Mouse (Mus musculus): ENCODE data around the gene Vwa8. TPM values are rescaled to one million over a fixed set of nuclear protein-coding genes. Genes with fewer than 3 reads are reported as not detected.
A peak's percentile ranks its signal among the peaks of the same experiment; 100 is the strongest.

Vwa8 gene
- total RNA-seq, 1 experiment: 9.8 TPM

DNA sequence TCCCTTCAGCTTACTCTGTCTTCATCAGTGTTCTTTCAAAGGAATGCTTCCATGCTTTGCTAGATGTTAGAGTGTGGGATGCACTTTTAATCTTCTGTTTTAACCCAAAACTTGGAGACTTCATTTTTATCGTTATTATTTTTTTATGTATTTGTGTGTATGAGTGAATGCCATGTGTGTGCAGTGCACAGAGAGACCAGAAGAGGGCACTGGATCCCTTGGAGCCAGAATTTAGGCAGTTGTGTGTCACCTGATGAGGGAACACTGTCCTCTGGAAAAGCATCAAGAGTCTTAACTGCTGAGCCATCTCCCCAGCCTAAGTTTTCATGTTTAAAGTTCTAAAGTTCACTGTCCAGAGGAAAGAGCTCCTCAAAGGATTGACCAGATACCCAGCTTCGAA, 316.1 kb downstream of the Vwa8 start:
- TF ChIP-seq ZNF384 (IDR thresholded peaks at IDR 0.05; ENCODE audit: low read depth, low read length) (no peak), CHD2 (IDR thresholded peaks at IDR 0.05; ENCODE audit: low read depth, low read length) (no peak), ZC3H11A (IDR thresholded peaks at IDR 0.05; ENCODE audit: borderline replicate concordance, low read depth, low read length) (peak; percentile 80; the same call in 1 of the 2 replicates), MAFK (IDR thresholded peaks at IDR 0.05; ENCODE audit: insufficient read depth, low read depth, low read length) (no peak), HCFC1 (IDR thresholded peaks at IDR 0.05; ENCODE audit: borderline replicate concordance, insufficient read depth, low read length) (no peak)
- in situ Hi-C loops (cut with MboI; ENCODE audit: low sequenced_read_pairs in 2 of 2, unreplicated experiment in 2 of 2): no loop called here
- DNase-seq (ENCODE audit: low read depth, low spot score): peak; percentile 25

DNA sequence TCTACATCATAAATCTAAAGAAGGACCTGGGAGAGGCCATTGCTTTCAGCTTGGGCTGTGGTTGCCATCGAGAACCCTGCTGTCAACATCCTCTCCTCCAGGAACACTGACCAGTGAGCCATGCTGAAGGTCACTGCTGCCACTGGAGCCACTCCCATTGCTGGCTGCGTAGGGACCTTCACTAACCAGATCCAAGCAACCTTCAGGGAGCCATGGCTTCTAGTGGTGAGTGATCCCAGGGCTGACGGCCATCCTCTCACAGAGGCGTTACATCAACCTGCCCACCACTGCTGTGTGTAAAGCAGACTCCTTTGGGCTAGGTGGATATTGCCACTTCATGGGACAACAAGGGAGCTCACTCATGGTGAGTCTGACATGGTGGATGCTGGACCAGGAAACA, 325.7 kb downstream of the Vwa8 start:
- no peak overlapping the region for H3K4me3 ChIP-seq (ENCODE audit: insufficient read depth in 1 of 2, low read depth in 1 of 2, low read length in 2 of 2, poor library complexity in 1 of 2, severe bottlenecking in 1 of 2)
- H3K27ac ChIP-seq (ENCODE audit: insufficient read depth, low read depth, low read length, poor library complexity, severe bottlenecking): no peak overlapping the region
- no peak for DNase-seq (ENCODE audit: low read depth, low spot score)
- no peaks in the 10 kb centered on the region for H3K4me1 ChIP-seq (ENCODE audit: control insufficient read depth in 2 of 2, insufficient read depth in 2 of 2, low read length in 2 of 2, poor library complexity in 1 of 2)
- H3K36me3 ChIP-seq (ENCODE audit: control insufficient read depth, insufficient read depth, low read length, poor library complexity, severe bottlenecking): peaks cover 7% of the 10 kb centered on the region; the same call in 1 of the 2 replicates
- H3K9ac ChIP-seq (ENCODE audit: insufficient read depth, low read depth, low read length, poor library complexity, severe bottlenecking): no peak overlapping the region
- in situ Hi-C loops (cut with MboI; ENCODE audit: low sequenced_read_pairs in 2 of 2, unreplicated experiment in 2 of 2): no loop called here
- no peaks in the 10 kb centered on the region for H3K9me3 ChIP-seq (ENCODE audit: control insufficient read depth, insufficient read depth, low read depth, low read length)
- no peak for TF ChIP-seq ZNF384 (IDR thresholded peaks at IDR 0.05; ENCODE audit: low read depth, low read length)
- TF ChIP-seq ZC3H11A (IDR thresholded peaks at IDR 0.05; ENCODE audit: borderline replicate concordance, low read depth, low read length): no peak
- no peak for TF ChIP-seq HCFC1 (IDR thresholded peaks at IDR 0.05; ENCODE audit: borderline replicate concordance, insufficient read depth, low read length)
- no peak for TF ChIP-seq MAFK (IDR thresholded peaks at IDR 0.05; ENCODE audit: insufficient read depth, low read depth, low read length)
- TF ChIP-seq CHD2 (IDR thresholded peaks at IDR 0.05; ENCODE audit: low read depth, low read length): no peak

More for the DNA sequence above, 316.1 kb downstream of the Vwa8 start:
- no peak overlapping the region for H3K9ac ChIP-seq (ENCODE audit: insufficient read depth, low read depth, low read length, poor library complexity, severe bottlenecking)
- H3K4me1 ChIP-seq (ENCODE audit: control insufficient read depth in 2 of 2, insufficient read depth in 2 of 2, low read length in 2 of 2, poor library complexity in 1 of 2): no peaks in the 10 kb centered on the region
- no peaks in the 10 kb centered on the region for H3K9me3 ChIP-seq (ENCODE audit: control insufficient read depth, insufficient read depth, low read depth, low read length)
- H3K36me3 ChIP-seq (ENCODE audit: control insufficient read depth, insufficient read depth, low read length, poor library complexity, severe bottlenecking): no peaks in the 10 kb centered on the region; the same call in 1 of the 2 replicates
- no peak overlapping the region for H3K27ac ChIP-seq (ENCODE audit: insufficient read depth, low read depth, low read length, poor library complexity, severe bottlenecking)
- H3K4me3 ChIP-seq (ENCODE audit: insufficient read depth in 1 of 2, low read depth in 1 of 2, low read length in 2 of 2, poor library complexity in 1 of 2, severe bottlenecking in 1 of 2): no peak overlapping the region

DNA sequence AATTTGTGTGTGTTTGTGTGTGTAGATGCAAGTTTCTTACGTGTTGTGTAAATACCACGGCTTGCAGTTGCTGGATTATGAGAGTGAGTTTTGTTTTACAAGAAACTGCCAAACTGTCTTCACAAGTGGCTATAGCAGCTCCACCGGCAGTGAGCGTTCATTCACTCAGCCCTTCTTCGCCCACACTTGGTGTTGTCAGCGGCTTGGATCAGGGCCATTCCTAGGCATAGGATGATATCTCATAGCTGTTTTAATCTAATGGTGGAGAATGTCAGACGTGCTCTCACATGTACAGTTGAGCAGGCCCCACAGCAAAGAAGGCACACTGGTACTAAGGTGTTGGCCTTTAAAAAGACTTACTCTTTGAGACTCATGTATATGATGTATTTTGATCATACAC, 328.9 kb downstream of the Vwa8 start:
- no peaks in the 10 kb centered on the region for H3K4me1 ChIP-seq (ENCODE audit: control insufficient read depth in 2 of 2, insufficient read depth in 2 of 2, low read length in 2 of 2, poor library complexity in 1 of 2)
- in situ Hi-C loops (cut with MboI; ENCODE audit: low sequenced_read_pairs in 2 of 2, unreplicated experiment in 2 of 2): no loop called here
- H3K36me3 ChIP-seq (ENCODE audit: control insufficient read depth, insufficient read depth, low read length, poor library complexity, severe bottlenecking): peaks cover 7% of the 10 kb centered on the region; the same call in 1 of the 2 replicates
- no peak for DNase-seq (ENCODE audit: low read depth, low spot score)
- H3K9me3 ChIP-seq (ENCODE audit: control insufficient read depth, insufficient read depth, low read depth, low read length): no peaks in the 10 kb centered on the region
- no peak overlapping the region for H3K9ac ChIP-seq (ENCODE audit: insufficient read depth, low read depth, low read length, poor library complexity, severe bottlenecking)
- no peak for TF ChIP-seq CHD2 (IDR thresholded peaks at IDR 0.05; ENCODE audit: low read depth, low read length)
- TF ChIP-seq ZNF384 (IDR thresholded peaks at IDR 0.05; ENCODE audit: low read depth, low read length): no peak
- TF ChIP-seq ZC3H11A (IDR thresholded peaks at IDR 0.05; ENCODE audit: borderline replicate concordance, low read depth, low read length): no peak
- TF ChIP-seq MAFK (IDR thresholded peaks at IDR 0.05; ENCODE audit: insufficient read depth, low read depth, low read length): no peak
- no peak overlapping the region for H3K4me3 ChIP-seq (ENCODE audit: insufficient read depth in 1 of 2, low read depth in 1 of 2, low read length in 2 of 2, poor library complexity in 1 of 2, severe bottlenecking in 1 of 2)
- H3K27ac ChIP-seq (ENCODE audit: insufficient read depth, low read depth, low read length, poor library complexity, severe bottlenecking): no peak overlapping the region

DNA sequence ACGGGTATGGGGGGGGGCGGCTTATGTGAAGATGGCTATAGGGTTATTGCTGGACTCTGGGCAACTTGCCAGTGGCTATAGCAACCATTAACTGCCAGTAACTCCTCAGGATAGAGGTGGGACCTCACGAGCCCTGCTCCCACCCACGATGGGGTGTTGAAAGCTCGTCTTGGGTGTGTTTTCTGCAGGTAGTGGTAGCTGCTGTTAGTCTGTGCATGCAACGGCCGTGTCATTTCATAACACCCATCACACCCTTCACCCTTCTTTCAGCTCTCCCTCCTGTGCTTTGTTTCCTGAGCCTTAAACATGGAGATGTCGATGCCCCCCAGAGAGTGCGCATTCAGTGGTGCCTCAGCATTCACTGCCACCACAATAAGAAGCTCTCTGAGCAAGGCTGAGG, 329.4 kb downstream of the Vwa8 start:
- TF ChIP-seq MAFK (IDR thresholded peaks at IDR 0.05; ENCODE audit: insufficient read depth, low read depth, low read length): no peak
- in situ Hi-C loops (cut with MboI; ENCODE audit: low sequenced_read_pairs in 2 of 2, unreplicated experiment in 2 of 2): no loop called here
- H3K9me3 ChIP-seq (ENCODE audit: control insufficient read depth, insufficient read depth, low read depth, low read length): no peaks in the 10 kb centered on the region

DNA sequence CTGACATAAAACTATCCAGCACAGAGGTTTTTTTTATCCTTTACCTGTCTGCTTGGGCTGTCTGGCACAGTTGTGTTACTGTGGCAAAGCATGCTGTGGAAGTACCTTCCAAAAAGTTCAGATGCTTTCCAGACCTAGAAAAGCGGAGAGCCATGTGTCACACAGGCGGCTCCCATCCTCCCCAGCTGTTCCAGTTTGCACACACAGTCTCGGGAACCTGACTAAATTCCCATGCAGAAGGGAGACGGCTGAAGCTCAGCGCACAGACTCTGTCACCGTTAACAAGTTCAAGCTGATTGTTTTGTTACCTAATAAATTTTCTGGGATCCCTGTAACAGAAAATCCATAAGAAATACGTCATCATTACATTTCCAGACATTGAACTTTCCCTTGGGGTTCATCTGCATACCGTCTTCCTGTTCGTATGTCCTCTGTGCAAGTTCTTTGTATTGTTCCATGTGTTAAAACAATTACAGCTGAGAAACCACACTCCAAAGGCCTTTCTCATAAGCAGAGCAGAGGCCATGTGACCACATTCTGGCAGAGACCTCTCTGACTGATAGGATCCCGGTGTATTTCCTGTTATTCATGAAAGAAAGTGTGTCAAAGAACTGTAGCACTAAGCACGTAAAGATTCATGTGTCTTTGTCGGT, 331.4 kb downstream of the Vwa8 start:
- H3K4me3 ChIP-seq (ENCODE audit: insufficient read depth in 1 of 2, low read depth in 1 of 2, low read length in 2 of 2, poor library complexity in 1 of 2, severe bottlenecking in 1 of 2): no peak overlapping the region
- no peaks in the 10 kb centered on the region for H3K4me1 ChIP-seq (ENCODE audit: control insufficient read depth in 2 of 2, insufficient read depth in 2 of 2, low read length in 2 of 2, poor library complexity in 1 of 2)
- TF ChIP-seq CHD2 (IDR thresholded peaks at IDR 0.05; ENCODE audit: low read depth, low read length) (no peak), HCFC1 (IDR thresholded peaks at IDR 0.05; ENCODE audit: borderline replicate concordance, insufficient read depth, low read length) (no peak), ZNF384 (IDR thresholded peaks at IDR 0.05; ENCODE audit: low read depth, low read length) (no peak), MAFK (IDR thresholded peaks at IDR 0.05; ENCODE audit: insufficient read depth, low read depth, low read length) (no peak), ZC3H11A (IDR thresholded peaks at IDR 0.05; ENCODE audit: borderline replicate concordance, low read depth, low read length) (no peak)
- in situ Hi-C loops (cut with MboI; ENCODE audit: low sequenced_read_pairs in 2 of 2, unreplicated experiment in 2 of 2): no loop called here
- no peak overlapping the region for H3K27ac ChIP-seq (ENCODE audit: insufficient read depth, low read depth, low read length, poor library complexity, severe bottlenecking)
- no peak for DNase-seq (ENCODE audit: low read depth, low spot score)
- no peak overlapping the region for H3K9ac ChIP-seq (ENCODE audit: insufficient read depth, low read depth, low read length, poor library complexity, severe bottlenecking)
- no peaks in the 10 kb centered on the region; the same call in 1 of the 2 replicates for H3K36me3 ChIP-seq (ENCODE audit: control insufficient read depth, insufficient read depth, low read length, poor library complexity, severe bottlenecking)
- no peaks in the 10 kb centered on the region for H3K9me3 ChIP-seq (ENCODE audit: control insufficient read depth, insufficient read depth, low read depth, low read length)

More for the DNA sequence above, 329.4 kb downstream of the Vwa8 start:
- Histone ChIP-seq H3K27ac (ENCODE audit: insufficient read depth, low read depth, low read length, poor library complexity, severe bottlenecking) (no peak overlapping the region), H3K36me3 (ENCODE audit: control insufficient read depth, insufficient read depth, low read length, poor library complexity, severe bottlenecking) (peaks cover 7% of the 10 kb centered on the region; the same call in 1 of the 2 replicates), H3K9ac (ENCODE audit: insufficient read depth, low read depth, low read length, poor library complexity, severe bottlenecking) (no peak overlapping the region), H3K4me1 (ENCODE audit: control insufficient read depth in 2 of 2, insufficient read depth in 2 of 2, low read length in 2 of 2, poor library complexity in 1 of 2) (no peaks in the 10 kb centered on the region), H3K4me3 (ENCODE audit: insufficient read depth in 1 of 2, low read depth in 1 of 2, low read length in 2 of 2, poor library complexity in 1 of 2, severe bottlenecking in 1 of 2) (no peak overlapping the region)
- DNase-seq (ENCODE audit: low read depth, low spot score): no peak

All from ES-E14 (cell line).